Mouse (Mus musculus): ENCODE results near the gene Gipc1. TPM values are rescaled to one million over a fixed set of nuclear protein-coding genes. Genes with fewer than 3 reads are reported as not detected.

Gene Gipc1
- total RNA-seq, 2 experiments from 2014 or later, result 51.4 to 52.5 TPM

- no peak for DNase-seq
These were observed 28.1 kb downstream of the Gipc1 start for GRCm38 (mm10) chr8:83680603-83681002.

DNA sequence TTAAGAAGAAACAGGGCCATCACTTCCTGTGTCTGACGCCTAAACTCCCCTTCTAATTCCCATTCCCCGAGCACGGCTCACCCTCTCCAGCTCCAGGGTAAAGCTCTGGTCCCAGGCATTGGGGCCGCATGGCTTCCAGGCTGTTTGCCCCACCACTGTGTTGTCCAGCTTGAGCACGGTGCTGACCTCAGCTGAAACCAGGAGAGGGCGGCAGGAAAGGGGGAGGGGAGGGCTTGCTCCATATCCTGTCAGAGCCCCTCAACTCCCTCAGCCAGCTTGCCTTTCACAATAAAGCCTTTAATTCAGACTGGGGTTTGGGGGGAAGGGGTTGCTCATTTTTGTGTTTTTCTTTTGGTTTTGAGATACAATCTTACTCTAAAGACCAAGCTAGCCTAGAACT, 28.6 kb downstream of the Gipc1 start:
- no peak for DNase-seq

GRCm38 (mm10) chr8:83684517-83684916, 32.0 kb downstream of the Gipc1 start:
- peak; percentile 46 for DNase-seq

DNA sequence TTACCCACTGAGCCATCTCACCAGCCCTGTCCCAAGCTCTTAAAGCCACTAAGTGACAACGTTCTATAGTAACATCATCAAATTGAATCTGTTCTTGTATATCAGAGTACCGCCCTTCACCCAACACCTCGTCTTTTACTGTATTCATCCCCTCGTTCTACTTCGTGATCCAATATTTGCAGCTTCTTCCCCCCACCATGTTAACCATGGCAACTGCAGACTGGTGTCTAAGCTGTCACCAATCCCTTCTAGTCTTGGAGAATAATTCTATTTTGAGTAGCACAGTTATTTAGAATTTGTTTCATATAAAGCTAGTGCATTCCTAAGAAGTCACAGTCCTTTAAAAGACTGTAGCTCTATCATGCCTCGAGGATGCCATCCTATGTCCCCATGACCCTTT, 36.8 kb downstream of the Gipc1 start:
- no peak for DNase-seq

DNA sequence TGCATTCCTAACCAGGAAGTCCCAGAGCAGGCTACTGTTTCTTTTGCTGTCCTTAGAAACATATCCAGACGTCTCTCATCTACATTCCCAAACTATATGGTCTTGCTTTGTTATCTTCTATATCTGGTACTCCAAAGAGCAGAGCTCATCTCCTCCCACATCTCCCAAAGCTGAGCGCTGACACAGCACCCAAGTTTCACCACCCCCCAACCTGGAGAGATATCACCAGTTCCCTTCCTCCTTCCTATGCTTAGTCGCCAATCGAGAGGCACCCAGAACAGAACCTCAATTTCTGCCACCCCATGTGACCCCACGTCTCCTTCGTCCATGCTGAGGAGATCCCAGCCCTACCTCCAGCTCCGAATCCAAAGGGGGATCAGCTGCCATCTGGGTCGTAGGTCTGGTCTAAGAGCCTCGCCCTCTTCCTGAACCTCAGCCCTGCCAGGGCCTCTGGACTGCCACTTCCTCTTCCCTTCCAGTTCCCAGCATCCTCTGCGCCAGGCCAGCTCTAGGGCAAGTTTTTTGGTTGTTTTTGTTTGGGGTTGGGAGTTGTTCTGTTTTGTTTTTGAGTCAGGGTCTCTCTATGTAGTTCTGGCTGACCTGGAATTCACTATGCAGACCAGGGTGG, 41.2 kb downstream of the Gipc1 start:
- peak; percentile 34 for DNase-seq

GRCm38 (mm10) chr8:83694369-83695160, 42.1 kb downstream of the Gipc1 start:
- no peak for DNase-seq

- peak; percentile 26 for DNase-seq
These were observed 43.1 kb downstream of the Gipc1 start for GRCm38 (mm10) chr8:83695351-83696106.

DNA sequence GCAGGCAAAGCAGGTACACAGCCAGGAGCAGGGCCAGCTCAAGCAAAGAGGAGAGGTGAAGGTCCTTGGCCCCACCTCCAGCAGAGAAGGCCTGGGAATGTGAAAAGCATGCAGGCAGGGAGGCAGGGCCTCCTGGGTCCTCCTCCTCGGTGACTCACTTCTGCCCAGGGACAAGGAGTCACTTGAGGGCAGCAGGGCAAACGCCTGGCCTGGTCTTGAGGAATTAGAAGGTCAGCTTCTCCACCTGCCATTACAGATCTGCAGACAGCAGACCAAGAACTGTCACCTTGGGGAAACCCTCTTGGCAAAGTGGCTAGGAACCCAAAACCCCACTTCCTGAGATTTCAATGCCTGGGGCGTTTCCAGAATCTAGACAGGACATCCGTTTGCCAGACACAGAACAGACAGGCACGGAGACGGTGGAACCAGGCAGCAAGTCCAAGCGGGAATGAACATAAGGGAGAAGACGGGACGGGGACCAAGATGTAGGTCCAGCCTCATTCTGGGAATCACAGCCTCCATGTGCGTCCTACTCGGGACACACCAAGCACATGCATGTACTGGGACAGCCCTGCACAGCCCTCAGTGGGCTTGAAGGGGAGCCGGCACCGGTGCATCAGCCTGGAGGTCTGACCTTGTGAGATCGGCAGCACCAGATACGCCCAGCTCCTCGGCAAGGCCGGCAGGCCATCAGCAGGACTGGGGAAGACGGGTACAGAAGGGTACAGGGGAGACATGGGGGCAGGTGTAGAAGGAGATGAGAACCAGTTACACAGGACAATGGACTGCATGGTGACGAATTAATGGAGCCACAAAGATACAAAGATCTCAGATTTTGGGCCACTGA, 45.1 kb downstream of the Gipc1 start:
- DNase-seq, result peak; percentile 85

- DNase-seq, result peak; percentile 59
These were observed 45.8 kb downstream of the Gipc1 start for GRCm38 (mm10) chr8:83698291-83698660.

GRCm38 (mm10) chr8:83698661-83699453, 46.4 kb downstream of the Gipc1 start, which contains the start of gene Pkn1:
Pkn1 (minus strand) TSS chr8:83699179.
- DNase-seq, result peak; percentile 92

DNA sequence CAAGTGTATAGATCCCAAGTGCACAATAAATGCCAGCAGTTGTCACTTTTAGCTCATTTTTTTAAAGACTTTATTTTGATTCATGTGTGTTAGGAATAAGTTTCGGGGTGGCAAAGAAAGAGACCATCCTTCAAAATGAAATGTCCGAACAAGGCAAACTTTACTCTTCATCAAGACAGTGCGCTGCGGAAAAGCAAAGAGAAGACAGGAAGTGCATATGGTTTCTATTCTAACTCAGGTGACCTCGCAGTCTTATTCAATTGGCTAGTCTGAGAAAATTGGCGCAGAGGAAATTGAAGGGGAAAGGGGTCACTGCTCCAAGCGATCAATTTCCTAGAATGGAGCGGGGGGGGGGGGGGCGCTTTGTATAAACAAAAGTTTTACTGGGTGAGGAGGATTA, 47.1 kb downstream of the Gipc1 start:
- DNase-seq, result no peak

- peak; percentile 71 for DNase-seq
These were observed 48.1 kb downstream of the Gipc1 start for GRCm38 (mm10) chr8:83700423-83701085.

DNA sequence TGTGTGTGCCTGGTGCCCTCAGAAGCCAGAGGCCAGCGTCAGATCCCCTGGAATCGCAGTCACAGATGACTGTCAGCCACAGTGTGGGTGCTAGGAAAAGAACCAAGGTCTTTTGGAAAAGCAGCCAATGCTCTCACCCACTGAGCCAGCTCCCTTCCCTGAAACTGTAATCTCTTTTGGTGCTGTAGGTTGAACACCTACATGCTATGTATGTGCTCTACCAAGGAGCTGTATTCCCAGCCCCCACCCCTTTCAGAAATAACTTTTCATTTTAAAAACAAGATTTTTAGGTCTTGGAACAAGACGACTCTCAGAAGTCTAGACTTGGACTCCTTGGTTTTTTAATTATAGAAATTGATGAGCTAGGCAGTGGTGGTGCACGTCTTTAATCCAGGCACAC, 50.9 kb downstream of the Gipc1 start:
- no peak for DNase-seq

- no peak for DNase-seq
These were observed 53.9 kb downstream of the Gipc1 start for GRCm38 (mm10) chr8:83706411-83706810.

GRCm38 (mm10) chr8:83707554-83707953, 55.1 kb downstream of the Gipc1 start:
- DNase-seq, result no peak

Other genes with a start within 250 kb of the Gipc1 start
- 10 to 100 TPM; 58.0 to 62.4 TPM for gene Scoc, start 194.3 kb upstream of the Gipc1 start, total RNA-seq (2021)
- not detected for gene Olfr370, start 116.9 kb upstream of the Gipc1 start, total RNA-seq (2021)
- 100 to 1,000 TPM; 340 to 396 TPM for gene Ndufb7, start 86.0 kb upstream of the Gipc1 start, total RNA-seq (2021)
- 100 to 1,000 TPM; 305 to 336 TPM for gene Tecr, start 44.7 kb upstream of the Gipc1 start, total RNA-seq (2021)
- gene Dnajb1, start 44.5 kb upstream of the Gipc1 start, total RNA-seq (2021), result 10 to 100 TPM; 24.7 to 28.8 TPM
- 1 to 10 TPM in 1 of 2 experiments, under 1 TPM in 1; 0.75 to 1.4 TPM for gene Ptger1, start 14.0 kb downstream of the Gipc1 start, total RNA-seq (2021)
- 100 to 1,000 TPM; 130 to 163 TPM for gene Pkn1, start 46.5 kb downstream of the Gipc1 start, total RNA-seq (2021)
- gene Ddx39, start 62.5 kb downstream of the Gipc1 start, total RNA-seq (2021), result 10 to 100 TPM; 29.4 to 33.7 TPM
- gene Adgre5, start 88.6 kb downstream of the Gipc1 start, total RNA-seq (2021), result 10 to 100 TPM; 53.8 to 63.0 TPM
- 10 to 100 TPM; 48.7 to 60.4 TPM for gene Adgrl1, start 247.4 kb downstream of the Gipc1 start, total RNA-seq (2021)